Mouse (Mus musculus) kidney, adult 2 months (tissue): ENCODE results near the gene Lamp2.

Experiments used
- CTCF ChIP-seq: fragments of 200-500 bp; conservative IDR thresholded peaks from 2 replicates; pipeline ENCODE4 v1.5.1; 2011; ENCODE audit warnings: low read depth, mild to moderate bottlenecking, control low read depth, low read length, moderate library complexity, mixed read lengths; ENCODE audit not compliant: insufficient read depth, insufficient read length
- POLR2A ChIP-seq: fragments of 200-500 bp; IDR thresholded peaks from one replicate; pipeline ENCODE4 v1.6.1; 2011; ENCODE audit warnings: low read depth, low read length, control low read depth

- TF ChIP-seq POLR2A, result no peak
- TF ChIP-seq CTCF, result no peak
Measured at GRCm38 (mm10) chrX:38466236-38466635, 10.0 kb upstream of the Lamp2 start.
